Mouse (Mus musculus): ENCODE data around the gene Gramd1b.

The Gramd1b gene

GRCm38 (mm10) chr9:40343053-40343652 lies 188.0 kb downstream of the Gramd1b start:
- DNase-seq (ENCODE audit: extremely low read depth, low read depth, low spot score): no peak

GRCm38 (mm10) chr9:40342101-40342500 lies 189.1 kb downstream of the Gramd1b start:
- no peak for DNase-seq (ENCODE audit: extremely low read depth, low read depth, low spot score)

GRCm38 (mm10) chr9:40339578-40339977 lies 191.6 kb downstream of the Gramd1b start:
- no peak for DNase-seq (ENCODE audit: extremely low read depth, low read depth, low spot score)

- DNase-seq (ENCODE audit: extremely low read depth, low read depth, low spot score): no peak
Observed at GRCm38 (mm10) chr9:40337131-40337820, 193.9 kb downstream of the Gramd1b start.

GRCm38 (mm10) chr9:40336701-40337100 lies 194.5 kb downstream of the Gramd1b start:
- no peak for DNase-seq (ENCODE audit: extremely low read depth, low read depth, low spot score)

- DNase-seq (ENCODE audit: extremely low read depth, low read depth, low spot score): no peak
Observed at GRCm38 (mm10) chr9:40334617-40335016, 196.6 kb downstream of the Gramd1b start.

GRCm38 (mm10) chr9:40333649-40334396 lies 197.4 kb downstream of the Gramd1b start:
- DNase-seq (ENCODE audit: extremely low read depth, low read depth, low spot score): no peak

GRCm38 (mm10) chr9:40332731-40333648 lies 198.2 kb downstream of the Gramd1b start:
- DNase-seq (ENCODE audit: extremely low read depth, low read depth, low spot score): no peak

GRCm38 (mm10) chr9:40332326-40332725 lies 198.9 kb downstream of the Gramd1b start:
- no peak for DNase-seq (ENCODE audit: extremely low read depth, low read depth, low spot score)

GRCm38 (mm10) chr9:40331411-40332286 lies 199.5 kb downstream of the Gramd1b start:
- no peak for DNase-seq (ENCODE audit: extremely low read depth, low read depth, low spot score)

- no peak for DNase-seq (ENCODE audit: extremely low read depth, low read depth, low spot score)
Observed at GRCm38 (mm10) chr9:40330609-40331382, 200.4 kb downstream of the Gramd1b start.

GRCm38 (mm10) chr9:40326260-40326915 lies 204.8 kb downstream of the Gramd1b start:
- no peak for DNase-seq (ENCODE audit: extremely low read depth, low read depth, low spot score)

GRCm38 (mm10) chr9:40324826-40325225 lies 206.4 kb downstream of the Gramd1b start:
- DNase-seq (ENCODE audit: extremely low read depth, low read depth, low spot score): no peak

- DNase-seq (ENCODE audit: extremely low read depth, low read depth, low spot score): no peak
Observed at GRCm38 (mm10) chr9:40324232-40324792, 206.9 kb downstream of the Gramd1b start.

- no peak for DNase-seq (ENCODE audit: extremely low read depth, low read depth, low spot score)
Observed at GRCm38 (mm10) chr9:40323773-40324172, 207.4 kb downstream of the Gramd1b start.

GRCm38 (mm10) chr9:40323171-40323570 lies 208.0 kb downstream of the Gramd1b start:
- no peak for DNase-seq (ENCODE audit: extremely low read depth, low read depth, low spot score)

GRCm38 (mm10) chr9:40322372-40322771 lies 208.8 kb downstream of the Gramd1b start:
- no peak for DNase-seq (ENCODE audit: extremely low read depth, low read depth, low spot score)

GRCm38 (mm10) chr9:40321668-40322003 lies 209.5 kb downstream of the Gramd1b start:
- DNase-seq (ENCODE audit: extremely low read depth, low read depth, low spot score): no peak
